Comparison of ENCODE assay signal across 8 mouse cellular contexts in genomic region chr4:53263776-53264175, GRCm38 (mm10).
DNase-seq lines count a peak whose midpoint lies in the region; ATAC-seq lines count a peak whose summit lies in the region.

No protein-coding gene starts in this region.

- no peaks in the 10 kb centered on the region for H3K36me3 ChIP-seq in forebrain, embryonic 11.5 days (ENCODE audit: control insufficient read depth, insufficient read depth, low read length)
- H3K36me3 ChIP-seq in forebrain, embryonic 10.5 days (replicated peaks), result no peaks in the 10 kb centered on the region
- no peaks in the 10 kb centered on the region for H3K36me3 ChIP-seq in heart, embryonic 12.5 days
- H3K36me3 ChIP-seq in kidney, embryonic 14.5 days (ENCODE audit: control insufficient read depth, insufficient read depth, low read length), result no peaks in the 10 kb centered on the region

- ATAC-seq in forebrain, embryonic 11.5 days (replicated peaks; ENCODE audit: low FRiP score), result no peak
- ATAC-seq in heart, embryonic 12.5 days (ENCODE audit: insufficient number of reproducible peaks, low FRiP score), result peak; percentile 80
- peak; percentile 82; the same call in 1 of the 2 replicates for ATAC-seq in kidney, embryonic 14.5 days (ENCODE audit: low FRiP score, low TSS enrichment)

- intact Hi-C loops in left cerebral cortex, postnatal 4 days (cut with DNase I), result no loop called here

- no peaks in the 10 kb centered on the region for H3K27me3 ChIP-seq in forebrain, embryonic 11.5 days (ENCODE audit: control insufficient read depth, insufficient read depth, low read length)
- H3K27me3 ChIP-seq in forebrain, embryonic 10.5 days (ENCODE audit: poor library complexity, severe bottlenecking), result no peaks in the 10 kb centered on the region
- H3K27me3 ChIP-seq in heart, embryonic 12.5 days (replicated peaks), result no peaks in the 10 kb centered on the region
- no peaks in the 10 kb centered on the region for H3K27me3 ChIP-seq in kidney, embryonic 14.5 days (ENCODE audit: control insufficient read depth, insufficient read depth, low read length)

- peak; percentile 56 for DNase-seq in forebrain, embryonic 11.5 days (ENCODE audit: low spot score)
- DNase-seq in forebrain, embryonic 10.5 days (ENCODE audit: extremely low spot score, low spot score), result no peak
- DNase-seq in fibroblast of lung, adult 2 months (ENCODE audit: low read depth), result peak; percentile 83
- peak; percentile 90 for DNase-seq in left cerebral cortex, postnatal 4 days
- peak; percentile 87 for DNase-seq in ovary, adult 18-20 months (ENCODE audit: low spot score)
- peak; percentile 60 for DNase-seq in urinary bladder, postnatal 25 days (ENCODE audit: low spot score)

- WGBS in forebrain, embryonic 11.5 days, result 70% methylated on average over 13 of the region's 13 CpGs
- WGBS in forebrain, embryonic 10.5 days, result 81% methylated on average over 13 of the region's 13 CpGs
- 27% methylated on average over 13 of the region's 13 CpGs for WGBS in heart, embryonic 12.5 days
- 46% methylated on average over 13 of the region's 13 CpGs for WGBS in kidney, embryonic 14.5 days

- H3K4me3 ChIP-seq in forebrain, embryonic 11.5 days (ENCODE audit: low read depth, low read length), result no peak overlapping the region
- H3K4me3 ChIP-seq in forebrain, embryonic 10.5 days, result no peak overlapping the region
- no peak overlapping the region for H3K4me3 ChIP-seq in heart, embryonic 12.5 days
- no peak overlapping the region for H3K4me3 ChIP-seq in kidney, embryonic 14.5 days (ENCODE audit: low read length)

- H3K9me3 ChIP-seq in forebrain, embryonic 11.5 days (ENCODE audit: control insufficient read depth, low read length), result no peaks in the 10 kb centered on the region
- H3K9me3 ChIP-seq in forebrain, embryonic 10.5 days, result no peaks in the 10 kb centered on the region
- peaks cover 2% of the 10 kb centered on the region for H3K9me3 ChIP-seq in heart, embryonic 12.5 days (replicated peaks)
- H3K9me3 ChIP-seq in kidney, embryonic 14.5 days (ENCODE audit: control insufficient read depth, low read length), result peaks cover 2% of the 10 kb centered on the region; the same call in 1 of the 2 replicates

- no peaks in the 10 kb centered on the region for H3K4me1 ChIP-seq in forebrain, embryonic 11.5 days (replicated peaks; ENCODE audit: control insufficient read depth, insufficient read depth, low read length)
- H3K4me1 ChIP-seq in forebrain, embryonic 10.5 days, result 0 out of 2 replicates have a peak, but pooled peaks cover 5% of the 10 kb centered on the region
- H3K4me1 ChIP-seq in heart, embryonic 12.5 days (replicated peaks), result peaks cover 22% of the 10 kb centered on the region
- no peaks in the 10 kb centered on the region for H3K4me1 ChIP-seq in kidney, embryonic 14.5 days (ENCODE audit: control insufficient read depth, insufficient read depth, low read length)

- no peak overlapping the region for H3K27ac ChIP-seq in forebrain, embryonic 11.5 days (ENCODE audit: low read depth, low read length)
- no peak overlapping the region for H3K27ac ChIP-seq in forebrain, embryonic 10.5 days
- H3K27ac ChIP-seq in heart, embryonic 12.5 days (ENCODE audit: poor library complexity, severe bottlenecking), result no peak overlapping the region
- no peak overlapping the region for H3K27ac ChIP-seq in kidney, embryonic 14.5 days (ENCODE audit: low read depth, low read length)

- H3K9ac ChIP-seq in forebrain, embryonic 11.5 days (ENCODE audit: low read length), result no peak overlapping the region
- H3K9ac ChIP-seq in heart, embryonic 12.5 days, result no peak overlapping the region
- H3K9ac ChIP-seq in kidney, embryonic 14.5 days (ENCODE audit: low read depth, low read length), result no peak overlapping the region

- H3K4me2 ChIP-seq in forebrain, embryonic 11.5 days (ENCODE audit: low read depth, low read length, severe bottlenecking), result no peak overlapping the region
- peak overlapping the region; percentile 22; the same call in 1 of the 2 replicates for H3K4me2 ChIP-seq in heart, embryonic 12.5 days
- no peak overlapping the region for H3K4me2 ChIP-seq in kidney, embryonic 14.5 days (replicated peaks; ENCODE audit: low read depth, low read length)
